Mouse (Mus musculus) liver, adult 10 weeks (tissue): ENCODE results near the gene Zfp655. TPM values are rescaled to one million over a fixed set of nuclear protein-coding genes. Genes with fewer than 3 reads are reported as not detected.

Experiments used
- polyA plus RNA-seq: library from polyadenylated mRNA; stranded (reverse); fragments of 350-450 nt; fragmentation: Illumina TruSeq; extraction: RNeasy Lipid Tissue Mini Kit (QIAGEN cat#74804); gene quantifications from one replicate; pipeline ENCODE4 v1.2.3, GENCODE M21; 2014; ENCODE audit warnings: low read depth, low replicate concordance

Gene Zfp655
- 48.2 TPM for polyA plus RNA-seq

GRCm38 (mm10) chr5:145231367-145231871 lies at the start of gene Zfp655:
Gene Zfp655 (plus strand): TSS chr5:145231715.

DNA sequence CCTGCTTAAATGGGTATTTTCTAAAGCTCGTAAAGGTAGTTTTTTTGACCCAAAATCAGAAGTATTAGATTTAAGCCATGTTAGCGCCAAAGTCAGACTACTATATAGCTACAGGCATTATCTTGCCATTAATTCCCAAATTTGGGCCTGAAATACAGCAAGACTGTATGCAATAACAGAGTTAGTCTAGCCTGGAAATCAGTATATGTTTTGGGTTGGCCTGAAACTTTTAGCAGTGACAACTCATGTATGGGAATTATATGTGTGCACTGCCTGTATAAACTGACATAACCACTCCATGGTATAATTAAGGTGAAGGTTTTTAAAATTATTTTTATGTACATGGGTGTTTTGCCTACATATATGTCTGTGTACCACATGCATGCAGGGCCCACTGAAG lies 39.6 kb upstream of the Zfp655 start, which contains the start of gene Atp5j2:
Gene Atp5j2, minus strand, starts transcription at position 101 of the 400 bp plus-strand sequence.

DNA sequence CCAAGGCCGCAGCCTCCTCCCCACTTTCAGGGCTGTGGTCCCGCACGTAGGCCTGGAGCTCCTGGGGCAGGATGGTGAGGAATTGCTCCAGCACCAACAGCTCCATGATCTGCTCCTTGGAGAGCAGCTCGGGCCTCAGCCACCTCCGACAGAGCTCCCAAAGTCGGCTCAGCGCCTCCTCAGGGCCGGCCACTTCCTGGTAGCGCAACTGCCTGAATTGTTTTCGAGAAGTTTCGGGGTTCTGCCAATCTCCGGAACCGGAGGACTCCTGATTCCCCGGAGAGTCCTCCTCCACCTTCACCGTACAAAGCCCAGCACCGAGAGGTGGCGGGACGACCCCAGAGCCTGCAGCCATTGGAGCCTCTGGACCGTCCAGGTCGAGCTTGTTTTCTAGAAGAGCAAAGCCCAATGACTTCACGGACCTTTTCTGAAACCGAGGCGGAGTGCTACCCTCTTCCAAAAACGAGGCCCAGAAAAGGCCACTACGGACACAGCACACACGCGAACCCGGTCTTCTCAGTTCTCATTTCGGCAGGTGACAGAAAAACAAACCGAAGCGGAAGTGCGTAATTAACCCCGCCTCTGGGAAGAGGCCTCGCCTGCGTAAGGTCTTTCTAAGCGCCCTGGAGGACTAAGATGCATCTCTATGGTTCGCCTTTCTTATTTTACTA lies 30.1 kb upstream of the Zfp655 start, which contains the start of gene Zkscan14:
Gene Zkscan14, minus strand, starts transcription at position 548 of the 671 bp plus-strand sequence.

DNA sequence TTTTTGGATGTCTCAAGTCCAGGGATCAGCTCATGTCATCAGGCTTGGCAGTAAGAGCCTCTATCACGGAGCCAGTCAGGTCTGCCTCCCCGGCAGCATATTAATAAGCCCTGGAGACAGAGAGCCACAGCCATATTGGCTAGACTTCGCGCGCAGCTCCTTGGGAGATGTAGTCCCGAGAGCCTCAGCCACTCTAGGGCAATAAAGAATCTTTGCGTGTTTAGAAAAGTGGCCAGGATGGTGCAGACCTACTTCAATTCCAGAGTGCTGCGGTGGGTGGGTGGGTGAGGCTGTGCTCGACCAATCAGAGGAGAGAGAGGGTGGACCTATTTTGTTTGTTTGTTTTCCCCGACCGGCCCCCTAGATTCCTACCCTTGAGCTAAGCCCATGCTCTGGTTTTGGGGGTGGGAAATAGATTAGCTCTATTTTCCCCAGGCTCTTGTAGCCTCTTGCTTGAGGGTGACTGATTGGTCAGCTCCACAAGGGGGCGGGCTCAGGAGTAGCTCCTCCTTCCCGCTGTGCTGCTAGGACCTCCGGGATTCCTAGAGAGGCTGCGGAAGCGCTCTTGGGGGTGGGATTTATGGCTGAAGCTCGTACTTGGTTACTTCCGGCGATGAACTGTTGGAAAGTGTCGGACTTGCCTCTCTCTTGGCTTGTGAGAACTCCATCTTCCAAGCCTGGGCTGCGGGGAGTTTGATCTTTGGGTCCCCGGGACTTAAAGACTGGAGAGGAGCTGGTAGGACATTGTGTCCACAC lies 27.4 kb upstream of the Zfp655 start, which contains the start of gene Zkscan5:
Gene Zkscan5, plus strand, starts transcription at position 627 of the 756 bp plus-strand sequence.

DNA sequence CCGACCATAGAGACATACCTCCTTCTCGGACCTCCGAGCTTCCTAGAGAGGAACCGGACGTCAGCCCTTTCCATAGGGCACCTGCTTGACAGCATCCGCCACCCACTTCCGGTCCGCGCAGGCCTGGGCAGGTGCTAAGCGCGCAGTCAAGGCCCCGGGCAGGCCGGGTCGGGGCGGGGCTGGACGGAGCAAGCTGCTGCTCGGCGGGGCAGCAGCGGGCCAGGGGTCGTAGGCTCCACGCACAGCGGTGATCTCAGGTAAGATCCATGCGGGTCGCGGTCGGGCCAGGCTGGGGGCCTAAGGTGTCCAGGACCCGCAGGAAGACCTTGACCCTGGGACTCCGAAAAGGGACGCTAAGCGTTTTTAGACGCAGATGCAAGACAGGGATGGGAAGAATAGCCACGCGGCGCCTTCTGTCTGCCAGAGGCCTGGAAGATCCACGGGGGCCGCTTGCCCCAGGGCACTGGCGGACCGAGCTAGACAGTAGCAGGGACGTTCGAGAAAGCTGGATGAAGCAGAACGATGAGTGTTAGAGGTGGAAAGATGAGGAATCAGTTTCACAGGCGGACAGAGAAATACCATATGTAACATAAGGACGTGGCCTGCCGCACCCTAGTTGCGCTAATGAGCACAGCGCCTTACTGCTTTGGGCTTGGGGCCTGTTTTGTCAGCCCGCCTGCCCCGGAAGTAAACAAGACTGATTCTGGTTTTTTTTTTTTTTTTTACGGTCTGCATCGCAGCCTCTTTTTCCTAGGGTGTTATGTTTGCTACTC lies 49.0 kb downstream of the Zfp655 start, which contains the start of gene Zscan25:
Gene Zscan25, plus strand, starts transcription at position 130 of the 773 bp plus-strand sequence.

Other genes starting within 250 kb of the Zfp655 start
- gene Gm4871, start 199.0 kb upstream of the Zfp655 start, polyA plus RNA-seq: not detected
- not detected for gene 1700018F24Rik, start 188.7 kb upstream of the Zfp655 start, polyA plus RNA-seq
- gene Arpc1a, start 147.9 kb upstream of the Zfp655 start, polyA plus RNA-seq: 14.7 TPM
- gene Kpna7, start 147.7 kb upstream of the Zfp655 start, polyA plus RNA-seq: not detected
- 7.8 TPM for gene Arpc1b, start 117.5 kb upstream of the Zfp655 start, polyA plus RNA-seq
- gene Pdap1, start 91.5 kb upstream of the Zfp655 start, polyA plus RNA-seq: 22.0 TPM
- 146 TPM for gene Bud31, start 91.4 kb upstream of the Zfp655 start, polyA plus RNA-seq
- gene Ptcd1, start 64.6 kb upstream of the Zfp655 start, polyA plus RNA-seq: 1.1 TPM
- 3.5 TPM for gene Cpsf4, start 64.5 kb upstream of the Zfp655 start, polyA plus RNA-seq
- gene Atp5j2, start 39.7 kb upstream of the Zfp655 start, polyA plus RNA-seq: 48.6 TPM
- gene Zkscan14, start 29.8 kb upstream of the Zfp655 start, polyA plus RNA-seq: 1.2 TPM
- 4.2 TPM for gene Zkscan5, start 27.2 kb upstream of the Zfp655 start, polyA plus RNA-seq
- gene Zscan25, start 48.8 kb downstream of the Zfp655 start, polyA plus RNA-seq: 0.29 TPM
- gene Cyp3a57, start 113.6 kb downstream of the Zfp655 start, polyA plus RNA-seq: 0.45 TPM
- 51.6 TPM for gene Cyp3a16, start 238.0 kb downstream of the Zfp655 start, polyA plus RNA-seq